Mouse (Mus musculus) CH12.LX (cell line): ENCODE measurements around the gene Mad1l1. TPM values are rescaled to one million over a fixed set of nuclear protein-coding genes. Genes with fewer than 3 reads are reported as not detected.

Experiments
- DNase-seq: peaks from one replicate; pipeline ENCODE4 v3.0.0-alpha.2; 2013; ENCODE audit errors: extremely low read depth
- H3K27ac ChIP-seq: 2 replicates; pipeline ENCODE4 v1.5.1; 2012; ENCODE audit warnings: low read depth, mild to moderate bottlenecking, control low read depth, moderate library complexity; ENCODE audit not compliant: insufficient read depth
- H3K27me3 ChIP-seq: replicated peaks from 2 replicates; pipeline ENCODE3; 2012; ENCODE audit warnings: inconsistent platforms
- H3K36me3 ChIP-seq, 2 experiments: replicated peaks in 1 of 2; 2 replicates each; pipeline versions ENCODE3 to v1.6.1; 2012; ENCODE audit warnings: inconsistent platforms in 1 of 2, low read length in 1 of 2, mild to moderate bottlenecking in 1 of 2, mixed read lengths in 1 of 2, moderate library complexity in 1 of 2; ENCODE audit not compliant: control insufficient read depth in 1 of 2, insufficient read depth in 1 of 2
- H3K4me1 ChIP-seq, 2 experiments: 2 replicates each; pipeline ENCODE4 v1.6.1; 2012; ENCODE audit warnings: inconsistent platforms in 1 of 2, moderate library complexity in 1 of 2; ENCODE audit not compliant: insufficient read depth in 2 of 2, control insufficient read depth in 1 of 2
- H3K4me2 ChIP-seq: 2 replicates; pipeline ENCODE4 v1.6.1; 2012; ENCODE audit warnings: low read depth, mild to moderate bottlenecking, control low read depth; ENCODE audit not compliant: poor library complexity, insufficient read depth, severe bottlenecking
- H3K4me3 ChIP-seq, 3 experiments: fragments of 150-350 bp in 1 of 3; sonication (generic) in 1 of 3; replicated peaks in 1 of 3; 2 replicates each; pipeline versions ENCODE3 to v1.5.1; 2011 to 2012; ENCODE audit warnings: low read depth in 2 of 3, low read length in 2 of 3, mild to moderate bottlenecking in 2 of 3, moderate library complexity in 2 of 3, control low read depth in 1 of 3, improper control_type of control experiment in 1 of 3, inconsistent platforms in 1 of 3, mixed read lengths in 1 of 3; ENCODE audit not compliant: poor library complexity in 1 of 3
- H3K79me2 ChIP-seq: replicated peaks from 2 replicates; pipeline ENCODE4 v1.6.1; 2012; ENCODE audit warnings: mild to moderate bottlenecking, moderate library complexity; ENCODE audit not compliant: control insufficient read depth, poor library complexity, insufficient read depth, severe bottlenecking; ENCODE audit errors: extremely low read depth
- H3K9ac ChIP-seq: 2 replicates; pipeline ENCODE4 v1.6.1; 2012; ENCODE audit warnings: low read depth, mild to moderate bottlenecking, control low read depth, moderate library complexity; ENCODE audit not compliant: insufficient read depth
- H3K9me3 ChIP-seq: replicated peaks from 2 replicates; pipeline ENCODE3; 2012; ENCODE audit warnings: low read length, inconsistent platforms, mixed read lengths
- CHD2 ChIP-seq: IDR thresholded peaks from 2 replicates; pipeline ENCODE4 v1.6.1; 2011; ENCODE audit warnings: low read length, improper control_type of control experiment
- CTCF ChIP-seq, 2 experiments: IDR thresholded peaks in 1 of 2; conservative IDR thresholded peaks in 1 of 2; 2 replicates each; pipeline ENCODE4 v1.5.1; 2011 to 2012; ENCODE audit warnings: low read depth in 2 of 2, low read length in 2 of 2, improper control_type of control experiment in 1 of 2, inconsistent platforms in 1 of 2, mild to moderate bottlenecking in 1 of 2, moderate library complexity in 1 of 2
- E2F4 ChIP-seq: IDR thresholded peaks from 2 replicates; pipeline ENCODE4 v1.6.1; 2011; ENCODE audit warnings: low read depth, low read length, improper control_type of control experiment; ENCODE audit not compliant: insufficient replicate concordance
- EP300 ChIP-seq: IDR thresholded peaks from 2 replicates; pipeline ENCODE4 v1.6.1; 2011; ENCODE audit warnings: low read length, improper control_type of control experiment
- ETS1 ChIP-seq: conservative IDR thresholded peaks from 2 replicates; pipeline ENCODE4 v1.6.1; 2012; ENCODE audit warnings: low read depth, mild to moderate bottlenecking, inconsistent platforms, low read length, improper control_type of control experiment, moderate library complexity
- GABPA ChIP-seq: IDR thresholded peaks from 2 replicates; pipeline ENCODE4 v1.6.1; 2012; ENCODE audit warnings: low read depth, low read length, improper control_type of control experiment, inconsistent platforms; ENCODE audit not compliant: insufficient replicate concordance
- IRF4 ChIP-seq: IDR thresholded peaks from 2 replicates; pipeline ENCODE4 v1.6.1; 2014; ENCODE audit warnings: low read depth, mild to moderate bottlenecking, inconsistent platforms, low read length, improper control_type of control experiment
- JUND ChIP-seq: conservative IDR thresholded peaks from 2 replicates; pipeline ENCODE4 v1.6.1; 2011; ENCODE audit warnings: low read depth, low read length, improper control_type of control experiment
- KAT2A ChIP-seq: IDR thresholded peaks from 2 replicates; pipeline ENCODE4 v1.6.1; 2012; ENCODE audit warnings: low read length, improper control_type of control experiment, inconsistent platforms; ENCODE audit not compliant: insufficient replicate concordance
- MAX ChIP-seq: IDR thresholded peaks from 2 replicates; pipeline ENCODE4 v1.6.1; 2011; ENCODE audit warnings: low read length, improper control_type of control experiment
- MEF2A ChIP-seq: IDR thresholded peaks from 2 replicates; pipeline ENCODE4 v1.6.1; 2014; ENCODE audit warnings: low read depth, mild to moderate bottlenecking, inconsistent platforms, low read length, improper control_type of control experiment, borderline replicate concordance
- MYC ChIP-seq: IDR thresholded peaks from 2 replicates; pipeline ENCODE4 v1.6.1; 2011; ENCODE audit warnings: low read depth, mild to moderate bottlenecking, improper control_type of control experiment, low read length
- NELFE ChIP-seq: IDR thresholded peaks from 2 replicates; pipeline ENCODE4 v1.6.1; 2011; ENCODE audit warnings: low read depth, low read length, improper control_type of control experiment
- TBP ChIP-seq: conservative IDR thresholded peaks from 2 replicates; pipeline ENCODE4 v1.6.1; 2011; ENCODE audit warnings: low read depth, low read length, improper control_type of control experiment
- UBTF ChIP-seq: IDR thresholded peaks from 2 replicates; pipeline ENCODE4 v1.6.1; 2012; ENCODE audit warnings: low read depth, mild to moderate bottlenecking, inconsistent platforms, low read length, improper control_type of control experiment, moderate library complexity
- USF1 ChIP-seq: IDR thresholded peaks from 2 replicates; pipeline ENCODE4 v1.6.1; 2014; ENCODE audit warnings: low read depth, mild to moderate bottlenecking, inconsistent platforms, low read length, improper control_type of control experiment
- USF2 ChIP-seq: conservative IDR thresholded peaks from 2 replicates; pipeline ENCODE4 v1.6.1; 2011; ENCODE audit warnings: low read depth, low read length, improper control_type of control experiment
- ZC3H11A ChIP-seq: IDR thresholded peaks from 2 replicates; pipeline ENCODE4 v1.6.1; 2012; ENCODE audit warnings: low read depth, mild to moderate bottlenecking, inconsistent platforms, low read length, improper control_type of control experiment
- ZKSCAN1 ChIP-seq: IDR thresholded peaks from 2 replicates; pipeline ENCODE4 v1.6.1; 2012; ENCODE audit warnings: low read depth, inconsistent platforms, low read length, improper control_type of control experiment, borderline replicate concordance
- ZMIZ1 ChIP-seq: IDR thresholded peaks from 2 replicates; pipeline ENCODE4 v1.6.1; 2012; ENCODE audit warnings: low read depth, mild to moderate bottlenecking, inconsistent platforms, low read length, improper control_type of control experiment
- dilution Hi-C: fragments of 300-500 bp; cut with MboI; formaldehyde crosslinking; loops from 2 replicates; pipeline ENCODE4 v1.14.3; 2020; ENCODE audit warnings: low sequenced_read_pairs; ENCODE audit not compliant: extremely low pct_unique_long_range_greater_than_20kb, extremely low pct_ligation_motif_present
- in situ Hi-C: fragments of 300-500 bp; cut with MboI; formaldehyde crosslinking; loops from 3 replicates; pipeline ENCODE4 v1.14.3; 2019; ENCODE audit warnings: low sequenced_read_pairs, low pct_ligation_motif_present, low pct_unique_long_range_greater_than_20kb, mixed read lengths
- polyA plus RNA-seq: library from polyadenylated mRNA; unstranded; fragments of >175 nt; gene quantifications from 2 replicates; pipeline ENCODE4 v1.2.1, GENCODE M21; 2012; ENCODE audit warnings: low read depth; ENCODE audit not compliant: insufficient read length
- total RNA-seq, 2 experiments: library from RNA; depleted of rRNA; stranded (reverse); fragments of 300-350 nt in 1 of 2; fragments of >200 nt in 1 of 2; gene quantifications; 2 replicates each; pipeline ENCODE4 v1.2.3; 2012 to 2014

Gene Mad1l1
- total and polyA plus RNA-seq, 3 experiments = 24.8 to 45.6 (median 28.9) TPM

GRCm38 (mm10) chr5:140022861-140023260 is 298.5 kb downstream of the Mad1l1 start:
- peaks cover 8 to 38% of the 10 kb centered on the region in 2 experiments; a peak in 3 of 4 replicates for H3K4me1 ChIP-seq
- H3K79me2 ChIP-seq = no peaks in the 10 kb centered on the region
- no peak for TF ChIP-seq CTCF (conservative IDR thresholded peaks at IDR 0.05 in 1 of 2, IDR thresholded peaks at IDR 0.05 in 1 of 2; ENCODE audit: low read depth in 2 of 2, low read length in 2 of 2)
- no peak for DNase-seq
- no peak overlapping the region for H3K4me2 ChIP-seq
- in situ Hi-C loops (no loop called here), dilution Hi-C loops (no loop called here)
- H3K4me3 ChIP-seq = no peak overlapping the region
- no peaks in the 10 kb centered on the region for H3K9me3 ChIP-seq
- H3K27me3 ChIP-seq = no peaks in the 10 kb centered on the region
- peaks cover 0 to 49% of the 10 kb centered on the region in 2 experiments for H3K36me3 ChIP-seq
- H3K27ac ChIP-seq = no peak overlapping the region
- no peak overlapping the region for H3K9ac ChIP-seq

GRCm38 (mm10) chr5:140021755-140022154 is 299.6 kb downstream of the Mad1l1 start:
- no peak for DNase-seq
- TF ChIP-seq EP300 = no peak
- no peak for TF ChIP-seq KAT2A
- no peak for TF ChIP-seq ZKSCAN1
- no peak for TF ChIP-seq ZC3H11A
- no peak for TF ChIP-seq NELFE
- TF ChIP-seq MYC = no peak
- no peak for TF ChIP-seq CTCF (conservative IDR thresholded peaks at IDR 0.05 in 1 of 2, IDR thresholded peaks at IDR 0.05 in 1 of 2; ENCODE audit: low read depth in 2 of 2, low read length in 2 of 2)
- TF ChIP-seq UBTF = no peak
- no peak for TF ChIP-seq GABPA
- no peak for TF ChIP-seq ZMIZ1
- no peak for TF ChIP-seq MAX
- no peak for TF ChIP-seq E2F4
- no peak for TF ChIP-seq JUND
- TF ChIP-seq TBP = no peak
- TF ChIP-seq IRF4 = no peak
- no peak for TF ChIP-seq USF1
- no peak for TF ChIP-seq MEF2A
- no peak for TF ChIP-seq ETS1
- no peak for TF ChIP-seq USF2
- no peak for TF ChIP-seq CHD2
- TF ChIP-seq, all 38 proteins: peak for 0
- Histone ChIP-seq H3K4me2 (no peak overlapping the region), H3K4me3 (no peak overlapping the region), H3K27me3 (no peaks in the 10 kb centered on the region), H3K36me3 (peaks cover 0 to 45% of the 10 kb centered on the region in 2 experiments), H3K9ac (no peak overlapping the region), H3K9me3 (no peaks in the 10 kb centered on the region), H3K27ac (no peak overlapping the region), H3K79me2 (no peaks in the 10 kb centered on the region), H3K4me1 (peaks cover 8 to 38% of the 10 kb centered on the region in 2 experiments; a peak in 3 of 4 replicates)
- in situ Hi-C loops (no loop called here), dilution Hi-C loops (no loop called here)
